Mouse (Mus musculus) spleen, adult 2 months (tissue): ENCODE measurements around the gene Adam22.

Experiments used
- CTCF ChIP-seq: fragments of 200-500 bp; IDR thresholded peaks from 2 replicates; pipeline ENCODE4 v1.5.1; 2011; ENCODE audit warnings: mild to moderate bottlenecking, inconsistent platforms; ENCODE audit not compliant: insufficient read depth, insufficient read length, insufficient replicate concordance; ENCODE audit errors: extremely low read depth
- POLR2A ChIP-seq: fragments of 200-500 bp; IDR thresholded peaks from 2 replicates; pipeline ENCODE4 v1.6.1; 2011; ENCODE audit warnings: low read depth, low read length, inconsistent platforms

DNA sequence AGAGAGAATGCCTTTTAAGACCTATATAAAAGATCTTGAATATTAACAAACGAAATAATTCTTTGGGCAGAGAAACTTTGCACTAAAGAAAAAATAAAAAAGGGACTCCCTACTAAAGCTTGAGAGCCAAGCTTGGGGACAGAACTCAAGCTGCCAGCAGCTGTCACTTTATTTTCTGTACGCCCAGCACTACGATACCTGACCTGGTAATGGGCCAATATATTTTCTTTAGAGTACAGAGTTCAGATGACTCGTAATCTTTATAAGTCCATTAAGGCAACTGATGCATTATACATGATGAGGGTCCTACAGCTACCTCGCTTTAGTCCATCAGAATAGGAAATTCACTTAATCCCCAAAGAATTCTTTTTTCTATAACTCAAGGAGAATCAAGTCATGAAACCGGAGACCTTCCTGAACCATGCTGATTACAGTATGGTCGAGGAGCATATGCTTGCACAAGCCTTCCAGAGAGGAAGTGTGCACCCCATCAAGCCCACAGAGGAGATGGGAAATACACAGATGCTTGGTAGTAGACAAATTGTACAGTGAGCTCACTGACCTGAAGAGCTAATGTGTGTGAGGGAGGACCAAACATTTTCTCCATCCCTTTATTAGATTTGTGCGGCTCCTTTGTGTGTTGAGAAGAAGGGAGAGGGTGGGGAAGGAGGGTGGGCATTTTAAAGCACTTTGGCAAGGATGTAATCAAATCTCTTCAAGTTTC, 144.2 kb downstream of the Adam22 start:
- no peak for TF ChIP-seq CTCF
- no peak for TF ChIP-seq POLR2A
